Mouse (Mus musculus) left cerebral cortex, postnatal 10 days (tissue): ENCODE data around the gene Ap5b1. TPM values are rescaled to one million over a fixed set of nuclear protein-coding genes. Genes with fewer than 3 reads are reported as not detected.

ENCODE experiments used
- DNase-seq, 2 experiments: peaks; one replicate each; pipeline ENCODE4 v3.0.0; 2021 to 2022; ENCODE audit warnings: low spot score in 2 of 2, mixed read lengths in 1 of 2; ENCODE audit errors: extremely low spot score in 1 of 2
- intact Hi-C: fragments of 180-260 bp; cut with DNase I; formaldehyde crosslinking; loops from one replicate; pipeline ENCODE4 v1.15.1; 2025
- total RNA-seq, 2 experiments: library from RNA; stranded (reverse); gene quantifications; 2 replicates each; pipeline ENCODE4 v1.2.3; 2021

Ap5b1 gene
- total RNA-seq, 2 experiments from 2014 or later, result 8.3 to 9.2 TPM

DNA sequence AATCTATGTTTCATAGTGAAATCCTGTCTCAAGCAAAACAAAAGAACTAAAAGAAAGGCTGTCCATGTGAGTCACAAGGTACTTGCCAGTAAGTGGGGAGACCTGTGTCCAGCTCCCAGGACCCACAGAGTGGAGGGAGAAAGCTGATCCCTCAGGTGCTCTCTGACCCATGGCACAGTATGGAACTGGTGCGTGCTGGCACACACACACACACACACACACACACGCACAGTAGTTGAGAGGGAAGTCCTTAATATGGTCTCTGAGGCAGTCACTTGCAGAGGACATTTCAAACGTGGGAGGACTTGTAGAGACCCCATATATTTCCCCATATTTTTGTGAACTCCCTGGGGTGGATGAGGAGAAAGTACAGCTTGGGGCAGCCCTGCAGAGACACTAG, 5.9 kb upstream of the Ap5b1 start:
- intact Hi-C loops, result no loop called here
- DNase-seq, result no peak

DNA sequence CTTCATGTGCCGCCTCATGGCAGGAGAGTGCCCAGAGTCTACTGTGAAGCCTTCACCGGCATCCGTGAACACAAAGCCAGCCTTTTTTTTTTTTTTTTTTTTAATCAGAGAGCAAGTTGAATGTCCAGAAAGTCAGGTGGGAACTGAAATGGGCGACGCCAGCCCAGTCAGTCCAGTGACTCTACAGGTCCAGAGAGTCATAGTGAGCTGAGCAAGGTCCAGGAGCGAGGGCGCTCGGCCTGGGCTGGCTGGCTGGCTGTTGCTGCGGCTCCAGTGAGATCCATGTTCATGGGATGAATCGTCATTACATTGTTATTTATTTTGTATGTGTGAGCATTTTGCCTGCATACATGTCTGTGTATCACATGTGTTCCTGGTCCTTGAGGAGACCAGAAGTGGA, 5.0 kb upstream of the Ap5b1 start:
- intact Hi-C loops, result no loop called here
- no peak for DNase-seq

DNA sequence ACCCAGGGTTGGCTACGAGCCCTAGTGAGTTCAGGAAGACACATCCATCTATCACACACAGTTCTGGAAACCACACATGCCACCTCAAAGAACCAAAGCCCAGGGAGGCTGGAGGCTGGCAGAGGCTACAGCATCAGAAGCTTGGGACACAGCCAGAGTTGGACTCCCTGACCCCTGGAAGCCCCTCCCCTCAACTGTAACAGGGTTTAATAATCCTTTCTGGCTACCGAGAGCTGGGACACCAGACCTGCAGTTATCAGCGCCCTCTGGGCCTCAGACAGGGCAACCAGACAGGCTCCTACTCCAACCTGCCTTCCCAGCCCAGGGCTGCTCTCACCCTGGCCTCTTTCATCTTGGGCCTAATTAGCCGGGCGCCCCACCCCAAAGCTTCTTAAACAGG, 1.5 kb upstream of the Ap5b1 start:
- intact Hi-C loops, result no loop called here

DNA sequence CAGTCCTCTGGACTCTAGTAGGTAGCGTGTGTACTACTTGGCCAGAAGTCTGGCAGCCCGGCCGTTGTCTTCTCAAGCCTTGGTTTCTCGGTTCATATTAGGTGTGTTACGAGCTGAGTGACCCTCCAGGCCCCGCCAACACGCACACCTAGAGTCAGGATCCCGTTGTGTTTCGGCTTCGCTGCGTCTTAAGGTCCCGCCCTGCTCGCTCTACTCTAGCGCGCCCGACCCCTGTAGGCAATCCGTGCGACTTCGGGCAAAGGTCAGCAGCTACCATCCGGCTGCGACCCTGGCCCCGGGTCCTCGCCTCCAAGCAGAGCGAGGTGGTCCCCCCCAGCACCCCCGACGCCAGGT, 668 bp upstream of the Ap5b1 start:
- no peak for DNase-seq
- intact Hi-C loops, result no loop called here

More for the DNA sequence above, 1.5 kb upstream of the Ap5b1 start:
- peak in 1 of 2 experiments; percentile 31 for DNase-seq

DNA sequence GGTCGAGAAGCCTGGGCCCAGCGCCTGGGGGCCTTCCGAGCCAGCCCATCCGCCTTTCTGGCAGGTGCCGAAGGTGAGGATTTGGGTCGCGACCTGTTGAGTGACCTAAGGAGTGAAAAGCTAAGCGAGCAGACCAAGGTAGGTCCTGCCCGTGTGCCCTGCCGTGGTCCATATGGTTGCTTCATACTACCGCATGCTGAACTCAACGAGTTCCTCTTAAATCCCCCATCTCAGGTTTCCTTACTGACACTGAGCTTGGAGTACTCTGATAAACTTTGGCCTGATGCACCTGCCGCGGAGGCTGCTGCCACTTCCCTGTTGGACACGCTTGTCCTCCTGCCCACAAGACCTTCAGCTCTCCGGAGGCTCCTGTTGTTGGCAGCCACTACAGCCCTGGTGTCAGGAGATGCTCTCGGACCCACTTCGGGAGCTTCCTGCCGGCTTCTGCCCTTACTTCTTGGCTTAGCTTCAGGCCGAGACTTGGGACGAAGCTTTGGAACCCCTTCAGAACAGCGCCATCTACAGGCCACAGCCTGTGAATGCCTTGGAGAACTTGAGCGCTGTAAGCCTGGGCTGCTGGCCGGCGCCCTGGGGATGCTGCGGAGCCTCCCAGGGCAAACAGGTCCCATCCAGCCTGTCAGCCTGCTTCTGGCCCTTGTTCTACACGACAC, 780 bp downstream of the Ap5b1 start:
- DNase-seq, result peak; percentile 74 to 90
- intact Hi-C loops, result loop anchor here (2.0 kb wide), 1 partner anchor 40 kb away; no protein-coding TSS in a partner anchor

DNA sequence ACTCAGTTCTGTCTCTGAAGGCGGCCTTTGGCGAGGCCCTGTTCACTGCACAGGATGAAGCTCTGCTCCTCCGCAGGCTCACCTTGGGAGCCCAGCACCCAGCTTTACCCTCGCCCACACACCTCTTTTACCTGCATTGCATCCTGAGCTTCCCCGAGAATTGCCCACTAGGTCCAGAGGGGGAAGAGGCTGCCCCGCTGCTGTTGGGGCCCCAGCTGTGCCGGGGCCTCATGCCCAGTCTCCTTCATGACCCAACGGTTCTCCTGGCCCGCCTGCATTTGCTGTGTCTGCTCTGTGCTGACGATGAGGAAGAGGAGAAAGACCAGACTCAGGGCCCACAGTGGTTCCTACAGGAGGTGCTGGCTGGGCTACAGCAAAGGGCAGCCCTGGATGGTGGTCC, 1.7 kb downstream of the Ap5b1 start:
- intact Hi-C loops, result loop anchor here (2.0 kb wide), 1 partner anchor 41 kb away; no protein-coding TSS in a partner anchor
- no peak for DNase-seq

DNA sequence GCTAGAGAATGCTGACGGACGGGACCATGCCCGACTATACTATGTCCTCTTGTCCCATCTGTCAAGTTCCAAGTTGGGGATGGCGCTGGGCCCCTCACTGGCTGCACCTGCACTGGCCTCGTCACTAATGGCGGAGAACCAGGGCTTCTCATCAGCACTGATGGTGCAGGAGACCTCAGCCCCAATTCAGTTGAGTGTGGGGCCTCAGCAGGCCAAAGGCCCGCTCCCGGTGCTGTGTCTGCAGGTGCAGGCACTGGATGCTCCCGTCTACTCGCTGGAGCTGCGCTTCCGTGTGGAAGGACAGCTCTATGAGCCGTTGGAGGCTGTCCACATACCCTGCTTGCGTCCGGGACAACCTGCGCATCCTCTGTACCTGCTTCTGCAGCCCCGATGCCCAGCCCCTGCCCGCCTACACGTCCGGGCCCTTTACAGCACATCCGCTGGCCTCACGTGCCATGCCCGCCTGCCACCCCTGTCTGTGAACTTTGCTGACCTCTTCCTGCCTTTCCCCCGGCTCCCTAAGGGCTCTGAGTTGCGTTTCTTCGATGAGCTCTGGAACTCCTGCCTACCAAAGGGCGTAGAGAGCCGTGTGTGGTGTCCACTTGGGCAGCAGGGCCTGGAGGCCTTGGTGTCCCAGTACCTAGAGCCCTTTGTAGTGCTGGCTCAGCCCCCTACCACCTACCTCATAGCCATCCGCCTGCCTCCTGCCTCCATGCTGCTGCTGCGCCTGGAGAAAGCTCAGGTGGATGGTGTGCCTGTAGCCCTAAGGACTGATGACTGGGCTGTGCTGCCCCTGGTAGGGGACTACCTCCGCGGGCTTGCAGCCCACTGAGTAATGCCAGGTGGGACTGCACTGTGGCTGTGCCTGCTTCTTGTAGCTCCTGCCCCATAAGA, 2.8 kb downstream of the Ap5b1 start:
- peak in 1 of 2 experiments; percentile 33 for DNase-seq
- intact Hi-C loops, result no loop called here

DNA sequence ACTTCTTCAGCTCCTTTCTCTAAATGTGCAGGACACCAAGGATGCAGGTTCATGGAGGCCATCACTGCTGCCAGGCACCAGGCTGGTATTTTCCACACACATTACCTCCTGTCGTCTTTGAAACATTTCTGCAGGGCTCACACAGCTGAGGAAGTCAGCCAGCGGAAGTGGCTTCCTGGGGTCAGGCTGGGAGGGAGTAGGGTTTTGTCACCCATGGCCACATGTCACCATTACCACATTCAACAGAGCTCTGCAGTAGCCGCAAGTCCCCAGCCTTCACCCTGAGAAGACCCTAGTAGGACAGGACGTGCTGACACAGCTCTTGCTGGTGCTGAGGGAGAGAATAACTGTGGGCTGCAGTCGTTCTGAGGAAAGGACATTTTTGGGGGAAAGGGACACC, 4.0 kb downstream of the Ap5b1 start:
- intact Hi-C loops, result no loop called here
- peak in 1 of 2 experiments; percentile 37 for DNase-seq

DNA sequence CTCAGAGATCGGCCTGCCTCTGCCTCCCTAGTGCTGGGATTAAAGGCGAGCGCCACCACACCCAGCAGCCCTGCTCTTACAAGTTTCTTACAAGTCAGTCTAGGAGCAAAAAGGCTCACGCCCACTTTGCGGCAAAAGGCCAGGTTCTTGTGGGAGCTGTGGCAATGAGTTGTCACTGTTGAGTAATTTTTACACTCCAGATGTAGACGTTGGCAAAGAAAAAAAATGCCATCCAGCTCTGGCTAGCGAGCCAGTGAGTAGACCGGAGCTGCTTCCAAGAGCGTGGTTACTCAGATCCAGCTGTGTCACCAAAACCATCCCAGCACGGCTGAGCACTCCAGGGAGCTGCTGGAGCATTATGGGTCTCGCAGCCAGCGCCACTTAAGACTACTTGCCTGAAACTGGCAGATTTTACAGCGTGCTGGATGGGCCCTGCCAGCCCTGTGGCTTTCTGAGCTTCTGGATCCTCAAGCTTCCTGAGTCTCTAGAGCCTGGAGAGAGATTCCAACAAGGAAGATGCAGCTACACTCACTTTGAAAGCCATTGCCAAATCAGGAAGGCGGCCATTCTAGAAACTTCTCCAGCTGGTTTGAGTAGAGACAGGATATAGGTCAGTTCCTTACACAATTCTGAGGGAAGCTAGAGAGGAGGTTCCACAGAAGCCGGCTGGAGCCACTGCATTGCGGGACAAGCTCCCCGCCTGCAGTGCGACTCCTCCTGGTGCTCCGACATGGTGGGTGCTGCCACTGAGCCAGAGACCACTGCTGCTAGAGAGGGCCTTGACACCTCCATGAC, 4.7 kb downstream of the Ap5b1 start:
- intact Hi-C loops, result no loop called here
- peak in 1 of 2 experiments; percentile 53 for DNase-seq

DNA sequence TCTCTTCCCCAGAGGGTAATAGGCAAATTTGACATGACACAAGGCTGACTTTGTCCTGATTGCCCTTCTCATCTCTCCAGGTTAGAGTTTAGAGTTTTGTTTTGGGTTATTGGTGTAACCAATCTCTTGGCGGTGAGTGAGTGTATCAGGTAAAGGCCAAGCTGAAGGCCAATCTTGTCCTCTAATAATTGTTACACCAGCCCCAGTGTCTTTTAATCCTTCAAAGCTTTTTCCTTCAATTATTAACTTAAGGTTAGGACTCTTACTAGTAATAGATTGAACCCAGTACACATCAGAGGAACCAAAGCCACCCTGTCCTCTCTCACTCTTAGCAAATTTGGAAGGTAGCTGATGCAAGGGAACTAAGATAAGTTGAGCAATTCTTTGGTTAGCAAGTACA, 7.5 kb downstream of the Ap5b1 start:
- DNase-seq, result no peak

DNA sequence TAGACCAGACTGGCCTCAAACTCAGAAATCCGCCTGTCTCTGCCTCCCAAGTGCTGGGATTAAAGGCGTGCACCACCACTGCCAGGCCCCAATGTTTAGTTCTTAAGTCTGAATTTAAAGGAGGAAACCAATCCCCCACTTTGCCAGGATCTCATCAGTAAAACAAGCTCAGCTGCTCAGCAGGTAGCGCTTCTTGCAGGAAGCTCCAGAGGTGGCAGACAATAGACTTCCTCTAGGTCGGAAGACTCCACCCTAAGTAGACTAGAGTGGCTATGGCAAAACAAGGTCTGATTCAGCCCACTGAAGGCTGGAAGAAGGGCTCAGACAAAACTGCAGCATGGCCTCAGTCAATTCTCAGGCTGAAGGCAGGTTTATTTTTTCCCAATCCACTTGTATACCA, 12.1 kb downstream of the Ap5b1 start:
- DNase-seq, result peak in 1 of 2 experiments; percentile 26
- intact Hi-C loops, result no loop called here

More for the DNA sequence above, 7.5 kb downstream of the Ap5b1 start:
- intact Hi-C loops, result no loop called here

DNA sequence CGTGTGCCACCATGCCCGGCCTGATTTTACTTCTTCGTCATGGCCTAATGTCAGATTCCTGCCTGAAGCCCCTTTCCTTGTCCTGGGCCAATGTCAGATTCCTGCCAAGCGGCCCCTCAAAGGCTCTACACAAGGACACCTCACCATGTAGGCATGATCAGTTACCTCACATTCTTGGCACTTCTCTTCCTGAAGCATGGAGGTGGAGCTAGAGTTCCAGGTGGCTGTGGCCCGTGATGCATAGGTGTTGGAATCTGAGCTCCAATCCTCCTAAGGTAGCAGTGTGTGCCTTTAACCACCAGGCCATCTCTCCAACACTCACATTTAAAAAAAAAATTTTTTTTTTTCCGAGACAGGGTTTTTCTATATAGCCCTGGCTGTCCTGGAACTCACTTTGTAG, 13.0 kb downstream of the Ap5b1 start:
- no peak for DNase-seq
- intact Hi-C loops, result no loop called here

DNA sequence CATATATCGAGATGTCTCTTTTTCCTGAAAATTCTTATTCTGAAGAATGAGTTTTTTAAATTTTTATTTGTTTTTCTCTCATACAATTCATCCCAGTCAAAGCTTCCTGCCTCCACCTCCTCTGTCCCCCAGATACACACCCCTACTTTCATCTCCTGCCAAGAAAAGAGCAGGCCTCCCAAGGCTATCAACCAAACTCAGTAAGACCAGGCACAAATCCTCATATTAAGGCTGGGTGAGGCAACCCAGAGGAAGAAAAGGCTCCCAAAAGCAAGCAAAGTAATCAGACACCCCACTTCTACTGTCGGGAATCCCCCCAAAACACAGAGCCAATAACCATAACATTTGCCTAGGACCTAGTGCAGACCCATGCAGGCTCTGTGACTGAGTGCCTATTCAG, 14.2 kb downstream of the Ap5b1 start:
- no peak for DNase-seq
- intact Hi-C loops, result no loop called here

DNA sequence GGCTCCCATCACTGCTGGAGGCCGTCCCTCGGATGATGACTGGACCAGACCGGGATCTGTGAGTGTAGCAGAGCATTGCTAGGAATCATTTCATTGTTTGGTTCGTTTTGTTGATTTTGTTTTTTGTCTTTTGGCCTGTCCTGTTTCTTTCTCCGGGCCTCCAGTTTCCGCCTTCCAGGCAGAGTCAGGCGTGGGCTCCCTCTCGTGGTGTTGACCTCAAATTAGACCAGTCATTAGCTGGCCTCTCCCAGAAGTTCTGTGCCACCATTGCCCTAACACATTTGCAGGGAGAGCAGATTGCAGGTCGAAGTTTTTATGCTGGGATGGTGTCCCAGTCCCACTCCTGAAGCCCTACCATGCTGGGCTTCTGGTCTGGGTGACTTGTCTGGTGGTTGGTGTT, 21.3 kb downstream of the Ap5b1 start:
- DNase-seq, result no peak
- intact Hi-C loops, result no loop called here

DNA sequence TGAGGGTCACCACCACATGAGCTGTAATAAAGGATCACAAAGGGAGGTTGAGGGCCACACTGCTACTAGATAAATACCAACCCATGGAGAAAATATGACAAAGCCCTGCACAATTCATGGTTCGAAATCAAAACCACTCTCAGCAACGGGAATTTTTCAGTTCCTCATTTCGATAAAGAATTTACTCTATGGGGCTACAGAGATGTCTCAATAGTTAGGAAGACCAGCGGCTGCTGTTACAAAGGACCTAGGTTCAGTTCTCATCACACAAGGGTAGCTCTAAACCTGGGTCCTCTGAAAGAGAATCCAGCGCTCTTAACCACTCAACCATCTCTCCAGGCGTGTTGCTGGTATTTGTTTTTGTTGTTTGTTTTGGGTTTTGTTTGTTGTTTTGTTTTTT, 24.1 kb downstream of the Ap5b1 start:
- no peak for DNase-seq
- intact Hi-C loops, result no loop called here

DNA sequence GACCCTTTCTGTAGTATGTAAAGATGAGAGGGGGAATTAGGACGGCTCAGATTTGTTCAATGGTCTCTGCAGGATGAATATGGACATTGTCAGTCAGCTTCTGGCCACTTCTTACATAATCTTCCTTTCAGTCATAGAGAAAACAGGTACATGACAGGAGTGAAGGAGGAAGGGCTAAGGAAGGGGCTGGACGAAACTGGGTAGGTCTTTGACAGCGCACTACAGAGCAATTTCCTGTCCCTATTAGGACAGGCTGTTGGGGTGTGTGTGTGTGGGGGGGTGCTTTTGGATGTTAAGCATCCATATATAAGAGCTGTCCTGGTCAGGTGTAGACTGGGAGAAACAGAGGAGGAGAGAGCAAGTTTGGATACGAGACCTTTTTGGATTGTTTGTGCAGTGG, 31.4 kb downstream of the Ap5b1 start:
- no peak for DNase-seq
- intact Hi-C loops, result no loop called here

DNA sequence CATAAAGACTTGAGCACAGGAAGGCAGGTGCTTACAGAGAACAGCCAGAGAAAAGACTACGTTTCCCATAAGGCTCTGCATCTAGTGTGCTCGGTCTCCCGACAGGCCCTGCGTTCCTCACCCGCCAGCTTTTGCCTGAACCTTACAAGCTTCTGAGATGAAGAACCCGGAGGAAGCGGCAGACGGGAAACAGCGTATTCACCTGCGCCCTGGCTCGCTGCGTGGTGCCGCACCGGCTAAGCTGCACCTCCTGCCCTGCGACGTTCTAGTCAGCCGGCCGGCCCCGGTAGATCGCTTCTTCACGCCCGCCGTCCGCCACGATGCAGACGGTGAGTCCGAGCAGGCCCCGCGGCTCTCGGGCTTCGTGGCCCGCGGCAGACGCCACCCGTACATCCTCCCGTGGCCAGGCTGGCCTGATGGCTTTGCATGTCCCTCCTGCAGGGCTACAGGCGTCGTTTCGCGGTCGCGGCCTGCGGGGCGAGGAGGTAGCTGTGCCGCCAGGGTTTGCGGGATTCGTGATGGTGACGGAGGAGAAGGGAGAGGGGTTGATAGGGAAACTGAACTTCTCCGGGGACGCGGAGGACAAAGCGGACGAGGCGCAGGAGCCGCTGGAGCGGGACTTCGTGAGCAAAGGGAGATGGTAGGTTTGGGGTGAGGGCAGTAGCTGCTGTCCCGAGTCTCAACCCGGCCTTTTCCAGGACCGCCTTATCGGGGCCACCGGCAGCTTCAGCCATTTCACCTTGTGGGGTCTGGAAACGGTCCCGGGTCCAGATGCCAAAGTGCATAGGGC, 34.1 kb downstream of the Ap5b1 start, which contains the start of gene Rnaseh2c:
Gene Rnaseh2c, plus strand, starts transcription at position 122 of the 790 bp plus-strand sequence.
- peak; percentile 75 to 82 for DNase-seq
- intact Hi-C loops, result loop anchor here (5.0 kb wide), 1 partner anchor 35 kb away; the partner anchor contains the start of gene Rela

DNA sequence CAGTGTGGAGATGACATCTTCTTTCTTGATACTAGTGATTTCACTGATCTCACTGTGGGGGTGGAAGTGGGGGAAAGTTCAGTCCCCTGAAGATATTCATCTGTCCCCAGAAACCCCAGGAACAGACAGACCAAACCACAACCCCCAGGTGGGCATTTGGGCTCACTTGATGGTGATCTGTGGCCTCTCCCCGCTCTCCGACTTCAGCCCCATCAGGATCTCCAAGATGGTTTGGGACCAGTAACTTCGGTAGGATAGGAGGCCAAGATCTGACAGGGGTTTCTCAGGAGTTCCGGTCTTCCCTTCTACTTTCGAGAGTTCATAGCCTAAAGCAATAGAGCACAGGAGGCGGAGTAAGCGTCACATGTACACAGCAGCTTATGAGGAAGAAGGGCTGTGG, 35.8 kb downstream of the Ap5b1 start:
- intact Hi-C loops, result loop anchor here (5.0 kb wide), 1 partner anchor 34 kb away; the partner anchor contains the start of gene Rela
- DNase-seq, result no peak
